In the genomic region with DNA sequence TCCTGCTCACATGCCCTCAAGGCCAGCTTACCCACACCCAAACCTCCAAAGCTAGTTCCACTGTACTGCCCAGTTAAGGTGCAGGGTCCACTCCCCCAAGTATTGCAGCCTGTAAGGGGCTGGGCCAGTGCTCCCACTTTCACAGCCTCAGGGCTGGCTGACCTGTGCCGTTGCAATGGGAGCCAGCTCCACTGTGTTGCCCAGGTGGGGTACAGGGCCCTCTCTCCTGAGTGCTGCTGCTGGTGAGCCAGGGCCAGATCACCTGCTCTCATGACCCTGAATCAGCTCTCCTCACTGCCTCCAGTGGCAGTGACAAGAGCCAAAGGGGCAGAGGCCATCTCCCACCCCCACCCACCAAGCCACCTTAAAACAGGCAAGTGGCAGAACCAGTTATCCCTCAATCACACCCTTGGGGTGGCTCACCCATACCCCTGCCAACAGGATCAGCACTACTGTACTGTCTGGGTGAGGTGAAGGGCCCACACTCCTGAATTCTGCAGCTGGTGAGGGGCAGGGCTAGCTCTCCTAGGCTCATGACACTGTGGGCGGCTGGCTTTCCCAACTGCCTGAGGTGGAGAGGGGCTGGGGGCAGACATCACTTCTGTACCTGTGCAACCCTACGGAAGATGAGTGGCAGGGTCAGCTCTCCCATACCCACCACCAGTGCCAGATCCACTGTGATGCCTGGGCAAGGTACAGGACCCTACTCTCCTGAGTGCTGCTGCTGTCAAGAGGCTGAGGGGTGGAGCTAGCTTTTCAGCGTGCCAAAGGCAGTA, we compare ENCODE assay signal across 16 mouse cellular contexts.
DNase-seq lines count a peak whose midpoint lies in the region; ATAC-seq and TF ChIP-seq lines count a peak whose summit lies in the region.
"Had no signal": no experiment of that assay in that cellular context is flagged by ENCODE, and none has a peak within 500 bp of the region (broad histone marks: within the 10 kb centered on the region; RNA-seq: fewer than 3 reads in every experiment).

No protein-coding gene starts in this region.

- no peaks in the 10 kb centered on the region for H3K9me3 ChIP-seq in hindbrain, embryonic 11.5 days (ENCODE audit: control insufficient read depth, low read length)
- H3K9me3 ChIP-seq in hindbrain, postnatal 0 days (ENCODE audit: low read length): no peaks in the 10 kb centered on the region
- no peaks in the 10 kb centered on the region for H3K9me3 ChIP-seq in lung, embryonic 16.5 days (ENCODE audit: control insufficient read depth, low read length)
- no peaks in the 10 kb centered on the region for H3K9me3 ChIP-seq in hindbrain, embryonic 16.5 days (ENCODE audit: control insufficient read depth, low read length)
- H3K9me3 ChIP-seq in stomach, embryonic 15.5 days: no peaks in the 10 kb centered on the region
- H3K9me3 ChIP-seq: heart, embryonic 15.5 days had no signal

- no peak overlapping the region for H3K4me2 ChIP-seq in hindbrain, embryonic 11.5 days (replicated peaks; ENCODE audit: low read depth, low read length)
- H3K4me2 ChIP-seq in hindbrain, postnatal 0 days (ENCODE audit: low read depth, low read length): no peak overlapping the region
- H3K4me2 ChIP-seq in lung, embryonic 16.5 days (ENCODE audit: low read depth, low read length): no peak overlapping the region
- H3K4me2 ChIP-seq in hindbrain, embryonic 16.5 days (ENCODE audit: low read length): no peak overlapping the region
- no peak overlapping the region for H3K4me2 ChIP-seq in stomach, embryonic 15.5 days
- H3K4me2 ChIP-seq: heart, embryonic 15.5 days had no signal

- no peak overlapping the region for H3K9ac ChIP-seq in hindbrain, embryonic 11.5 days (ENCODE audit: low read depth, low read length)
- no peak overlapping the region for H3K9ac ChIP-seq in hindbrain, postnatal 0 days (replicated peaks; ENCODE audit: low read length)
- H3K9ac ChIP-seq in lung, embryonic 16.5 days (ENCODE audit: low read length): no peak overlapping the region
- no peak overlapping the region for H3K9ac ChIP-seq in hindbrain, embryonic 16.5 days (ENCODE audit: low read depth, low read length)
- H3K9ac ChIP-seq in stomach, embryonic 15.5 days: no peak overlapping the region
- H3K9ac ChIP-seq: heart, embryonic 15.5 days had no signal

- H3K4me1 ChIP-seq in hindbrain, embryonic 11.5 days (replicated peaks; ENCODE audit: control insufficient read depth, insufficient read depth, low read length): no peaks in the 10 kb centered on the region
- no peaks in the 10 kb centered on the region for H3K4me1 ChIP-seq in hindbrain, postnatal 0 days (ENCODE audit: insufficient read depth, low read length)
- no peaks in the 10 kb centered on the region for H3K4me1 ChIP-seq in lung, embryonic 16.5 days (replicated peaks; ENCODE audit: control insufficient read depth, insufficient read depth, low read length)
- H3K4me1 ChIP-seq in hindbrain, embryonic 16.5 days (ENCODE audit: control insufficient read depth, insufficient read depth, low read depth, low read length): no peaks in the 10 kb centered on the region
- no peaks in the 10 kb centered on the region for H3K4me1 ChIP-seq in stomach, embryonic 15.5 days
- H3K4me1 ChIP-seq: heart, embryonic 15.5 days had no signal

- no peak overlapping the region for H3K27ac ChIP-seq in hindbrain, embryonic 11.5 days (ENCODE audit: low read depth, low read length)
- no peak overlapping the region for H3K27ac ChIP-seq in hindbrain, postnatal 0 days
- H3K27ac ChIP-seq in lung, embryonic 16.5 days (ENCODE audit: low read length): no peak overlapping the region
- H3K27ac ChIP-seq in hindbrain, embryonic 16.5 days (ENCODE audit: low read depth, low read length): no peak overlapping the region
- H3K27ac ChIP-seq in stomach, embryonic 15.5 days: no peak overlapping the region
- H3K27ac ChIP-seq: heart, embryonic 15.5 days had no signal

- DNase-seq in hindbrain, embryonic 11.5 days (ENCODE audit: low spot score): no peak
- DNase-seq in hindbrain, postnatal 0 days (ENCODE audit: low spot score): no peak
- no peak for DNase-seq in lung, adult 18-20 months
- DNase-seq in testis, postnatal 14 days (ENCODE audit: low spot score): no peak
- DNase-seq: adrenal gland, postnatal 14 days; cerebellum, adult 11-12 months; kidney, adult 18-20 months; kidney, postnatal 4 days; lung, postnatal 10 days had no signal

- ATAC-seq in hindbrain, embryonic 11.5 days (ENCODE audit: low FRiP score): peak; percentile 25; the same call in 1 of the 2 replicates
- ATAC-seq in hindbrain, postnatal 0 days: no peak
- peak; percentile 83 for ATAC-seq in lung, embryonic 16.5 days (ENCODE audit: low read depth)
- ATAC-seq in hindbrain, embryonic 16.5 days: peak; percentile 37; the same call in 1 of the 2 replicates
- ATAC-seq in stomach, embryonic 15.5 days (ENCODE audit: insufficient read depth, low FRiP score, low read depth): peak; percentile 35; the same call in 1 of the 2 replicates
- ATAC-seq: activated CD4-positive, CD25-positive, alpha-beta regulatory T cell, adult 4 months; forebrain, embryonic 14.5 days; Patski had no signal

- TF ChIP-seq CTCF in hindbrain, postnatal 0 days (IDR thresholded peaks at IDR 0.05; ENCODE audit: low read depth): no peak

- H3K27me3 ChIP-seq in hindbrain, embryonic 11.5 days (ENCODE audit: control insufficient read depth, insufficient read depth, low read length): no peaks in the 10 kb centered on the region
- no peaks in the 10 kb centered on the region for H3K27me3 ChIP-seq in hindbrain, postnatal 0 days (ENCODE audit: insufficient read depth, low read length)
- no peaks in the 10 kb centered on the region for H3K27me3 ChIP-seq in lung, embryonic 16.5 days (ENCODE audit: control insufficient read depth, insufficient read depth, low read depth, low read length)
- H3K27me3 ChIP-seq in hindbrain, embryonic 16.5 days (replicated peaks; ENCODE audit: control insufficient read depth, insufficient read depth, low read length): no peaks in the 10 kb centered on the region
- no peaks in the 10 kb centered on the region for H3K27me3 ChIP-seq in stomach, embryonic 15.5 days (replicated peaks)
- H3K27me3 ChIP-seq: heart, embryonic 15.5 days; Patski had no signal

- H3K4me3 ChIP-seq in hindbrain, embryonic 11.5 days (ENCODE audit: low read depth, low read length): no peak overlapping the region
- H3K4me3 ChIP-seq in hindbrain, postnatal 0 days (ENCODE audit: low read length): no peak overlapping the region
- H3K4me3 ChIP-seq in lung, embryonic 16.5 days (ENCODE audit: low read length): no peak overlapping the region
- no peak overlapping the region for H3K4me3 ChIP-seq in hindbrain, embryonic 16.5 days (ENCODE audit: low read length)
- H3K4me3 ChIP-seq in stomach, embryonic 15.5 days (replicated peaks): no peak overlapping the region
- H3K4me3 ChIP-seq: heart, embryonic 15.5 days had no signal

- H3K36me3 ChIP-seq in hindbrain, embryonic 11.5 days (ENCODE audit: control insufficient read depth, insufficient read depth, low read length): no peaks in the 10 kb centered on the region
- H3K36me3 ChIP-seq in hindbrain, postnatal 0 days (ENCODE audit: insufficient read depth, low read length): no peaks in the 10 kb centered on the region
- H3K36me3 ChIP-seq in lung, embryonic 16.5 days (ENCODE audit: control insufficient read depth, insufficient read depth, low read length): no peaks in the 10 kb centered on the region
- H3K36me3 ChIP-seq in hindbrain, embryonic 16.5 days (ENCODE audit: control insufficient read depth, insufficient read depth, low read length): no peaks in the 10 kb centered on the region
- no peaks in the 10 kb centered on the region for H3K36me3 ChIP-seq in stomach, embryonic 15.5 days
- H3K36me3 ChIP-seq: heart, embryonic 15.5 days had no signal

- WGBS in hindbrain, embryonic 11.5 days: 88% methylated on average over 4 of the region's 4 CpGs
- WGBS in hindbrain, postnatal 0 days: 89% methylated on average over 4 of the region's 4 CpGs
- WGBS in lung, embryonic 16.5 days: 72% methylated on average over 4 of the region's 4 CpGs
- WGBS in hindbrain, embryonic 16.5 days: 92% methylated on average over 4 of the region's 4 CpGs
- WGBS in stomach, embryonic 15.5 days: 64% methylated on average over 4 of the region's 4 CpGs
